Mouse (Mus musculus) kidney, embryonic 15.5 days (tissue): ENCODE measurements around the gene Sptbn1. TPM values are rescaled to one million over a fixed set of nuclear protein-coding genes. Genes with fewer than 3 reads are reported as not detected.

Source experiments
- ATAC-seq: fragments of 200-750 bp; cut with Nextera tagmentation; replicated peaks from 2 replicates; pipeline ENCODE4 v1.8.0; 2017; ENCODE audit warnings: moderate TSS enrichment; ENCODE audit not compliant: low FRiP score
- H3K27ac ChIP-seq: fragments of 300-500 bp; sonication (generic); 2 replicates; pipeline ENCODE4 v1.5.1; 2015; ENCODE audit warnings: mild to moderate bottlenecking, inconsistent platforms
- H3K27me3 ChIP-seq: fragments of 300-500 bp; sonication (generic); 2 replicates; pipeline ENCODE4 v1.6.1; 2015; ENCODE audit warnings: inconsistent platforms
- H3K36me3 ChIP-seq: fragments of 300-500 bp; sonication (generic); 2 replicates; pipeline ENCODE4 v1.6.1; 2015; ENCODE audit warnings: inconsistent platforms
- H3K4me1 ChIP-seq: fragments of 300-500 bp; sonication (generic); 2 replicates; pipeline ENCODE4 v1.6.1; 2015; ENCODE audit warnings: inconsistent platforms
- H3K4me2 ChIP-seq: fragments of 300-500 bp; sonication (generic); 2 replicates; pipeline ENCODE4 v1.6.1; 2015; ENCODE audit warnings: moderate library complexity, mild to moderate bottlenecking, inconsistent platforms
- H3K4me3 ChIP-seq: fragments of 300-500 bp; sonication (generic); replicated peaks from 2 replicates; pipeline ENCODE4 v1.5.1; 2015; ENCODE audit warnings: mild to moderate bottlenecking, inconsistent platforms
- H3K9ac ChIP-seq: fragments of 300-500 bp; sonication (generic); 2 replicates; pipeline ENCODE4 v1.6.1; 2015; ENCODE audit warnings: mild to moderate bottlenecking, inconsistent platforms
- H3K9me3 ChIP-seq: fragments of 300-500 bp; sonication (generic); replicated peaks from 2 replicates; pipeline ENCODE4 v1.6.1; 2016; ENCODE audit warnings: inconsistent platforms
- WGBS: fragments of 180-500 bp; shearing (Covaris S2); methylation state at CpG from one replicate; pipeline ENCODE4 v1.1.7; 2015; ENCODE audit warnings: mixed read lengths; 5-methylcytosine and 5-hydroxymethylcytosine counted together
- polyA plus RNA-seq: library from polyadenylated mRNA; unstranded; fragments of >200 nt; fragmentation: Nextera tagmentation; extraction: Ambion mirVana; gene quantifications from 2 replicates; pipeline ENCODE4 v1.2.1, GENCODE M21; 2015

Gene Sptbn1
- 114 and 119 TPM in 2 replicates for polyA plus RNA-seq

DNA sequence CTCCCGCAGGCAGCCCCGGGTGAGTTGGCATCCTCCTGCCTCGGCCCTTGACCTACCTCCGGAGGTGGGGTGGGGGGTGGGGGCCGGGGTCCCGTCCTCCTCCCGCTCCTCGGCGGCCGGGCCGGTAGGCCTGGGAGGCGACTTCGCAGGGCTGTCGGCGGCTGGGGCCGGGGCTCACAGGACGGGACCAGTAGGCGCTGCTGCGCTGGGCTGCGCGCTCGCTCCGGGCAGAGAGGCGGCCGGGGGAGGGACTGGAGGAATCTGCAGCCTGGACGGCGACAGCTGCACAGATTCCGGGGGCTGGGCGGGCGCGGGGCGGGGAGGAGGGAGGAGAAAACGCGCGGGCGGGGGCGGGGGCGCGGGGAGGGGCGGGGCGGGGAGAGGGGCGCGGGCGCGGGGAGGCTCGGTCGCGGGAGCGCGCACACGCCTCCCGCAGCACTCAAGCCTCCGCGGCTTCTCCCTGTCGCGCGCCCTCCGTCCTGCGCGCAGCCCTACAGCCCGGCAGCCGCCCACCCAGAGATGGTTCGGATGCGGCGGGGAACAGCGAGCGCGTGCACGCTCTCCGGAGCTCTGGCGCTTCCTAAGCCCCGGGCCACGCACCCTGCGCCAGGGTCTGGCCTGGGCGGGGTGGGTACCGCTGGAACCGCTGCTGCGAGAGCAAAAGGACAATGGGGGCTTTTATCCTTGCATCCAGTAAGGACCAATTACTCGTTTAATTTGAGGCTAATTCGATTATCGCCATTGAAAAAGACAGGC, at the start of gene Sptbn1:
Sptbn1 (minus strand) TSS at position 284 of the 756 bp plus-strand sequence.
- peak within 1 kb of the TSS; percentile 80 for H3K9ac ChIP-seq
- H3K4me2 ChIP-seq: peak within 1 kb of the TSS; percentile 89
- peak; percentile 98 for ATAC-seq
- H3K9me3 ChIP-seq: no peaks in the 10 kb centered on the region
- H3K27ac ChIP-seq: peak within 1 kb of the TSS; percentile 96
- no peaks in the 10 kb centered on the region for H3K27me3 ChIP-seq
- under 1% methylated on average over 51 of the region's 81 CpGs for WGBS
- no peaks in the 10 kb centered on the region for H3K36me3 ChIP-seq
- peak within 1 kb of the TSS; percentile 68 for H3K4me3 ChIP-seq
- peaks cover 25% of the 10 kb centered on the region for H3K4me1 ChIP-seq

DNA sequence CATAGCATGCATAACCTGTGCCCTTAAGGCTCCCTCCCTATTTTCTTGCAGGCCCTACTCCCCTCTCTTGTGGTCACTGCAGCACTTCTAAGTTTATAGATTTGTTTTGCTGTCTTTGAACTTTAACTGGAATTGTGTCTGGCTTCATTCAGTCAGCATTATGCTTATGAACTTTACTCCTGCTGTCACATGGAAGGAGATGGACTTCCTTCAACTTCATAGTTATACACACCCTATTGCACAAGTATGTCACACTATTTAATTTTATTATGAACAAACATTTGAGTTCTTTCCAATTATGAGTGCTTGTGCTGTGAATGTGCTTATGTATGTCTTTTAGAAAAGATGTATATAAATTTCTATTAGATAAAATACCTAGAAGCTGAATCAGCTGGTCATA, 26.3 kb upstream of the Sptbn1 start:
- Histone ChIP-seq H3K27ac (no peak overlapping the region), H3K4me1 (peaks cover 23% of the 10 kb centered on the region), H3K4me2 (no peak overlapping the region), H3K4me3 (no peak overlapping the region), H3K9ac (no peak overlapping the region), H3K27me3 (no peaks in the 10 kb centered on the region), H3K36me3 (no peaks in the 10 kb centered on the region), H3K9me3 (no peaks in the 10 kb centered on the region)
- no peak for ATAC-seq

DNA sequence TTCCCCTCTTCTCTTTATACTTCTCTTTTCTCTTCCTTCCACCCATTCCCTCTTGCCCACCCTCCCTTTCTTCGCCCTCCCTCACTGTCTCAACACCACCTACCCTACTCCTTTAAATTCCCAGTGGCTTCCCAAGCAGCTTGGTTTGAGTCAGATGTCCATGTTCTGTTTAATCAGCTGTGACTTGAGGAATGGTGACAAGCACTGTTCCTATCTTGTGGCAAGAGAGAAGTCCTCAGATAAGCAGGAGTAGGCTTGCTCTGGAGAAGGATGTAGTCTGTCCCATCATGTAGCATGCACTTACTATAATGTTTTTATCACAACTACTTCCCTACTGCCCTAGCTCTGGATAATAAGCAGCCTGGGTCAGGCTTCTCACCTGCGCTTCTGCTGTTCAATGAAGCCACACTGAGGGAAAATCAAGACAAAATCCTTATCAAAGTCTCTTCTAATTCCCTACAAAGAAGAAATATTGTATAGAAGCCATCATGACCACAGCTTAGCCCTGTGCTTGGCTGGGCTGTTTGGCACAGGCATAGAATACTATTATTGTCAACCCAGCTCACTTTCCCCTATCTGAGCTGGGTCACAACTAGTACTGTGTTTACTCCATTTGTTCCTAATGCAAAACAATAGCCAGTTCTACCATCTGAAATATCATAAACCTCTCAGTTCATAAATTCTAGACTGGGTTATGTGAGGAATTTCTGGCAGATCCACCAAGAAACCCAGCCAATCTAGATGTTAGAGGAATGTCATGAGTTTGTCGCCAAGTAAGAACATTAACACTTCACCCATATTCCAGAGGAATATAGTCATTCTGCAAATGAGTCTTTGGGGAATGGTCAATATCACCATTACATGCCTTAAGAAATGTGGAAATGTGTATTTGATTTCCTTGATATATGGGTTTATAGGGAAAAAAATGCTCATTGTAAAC, 24.5 kb upstream of the Sptbn1 start:
- Histone ChIP-seq H3K9me3 (no peaks in the 10 kb centered on the region), H3K27me3 (no peaks in the 10 kb centered on the region), H3K9ac (no peak overlapping the region), H3K27ac (peak overlapping the region; percentile 61), H3K4me3 (no peak overlapping the region), H3K4me2 (no peak overlapping the region), H3K4me1 (peaks cover 23% of the 10 kb centered on the region), H3K36me3 (no peaks in the 10 kb centered on the region)
- WGBS: 91% methylated on average over 3 of the region's 3 CpGs
- no peak for ATAC-seq

DNA sequence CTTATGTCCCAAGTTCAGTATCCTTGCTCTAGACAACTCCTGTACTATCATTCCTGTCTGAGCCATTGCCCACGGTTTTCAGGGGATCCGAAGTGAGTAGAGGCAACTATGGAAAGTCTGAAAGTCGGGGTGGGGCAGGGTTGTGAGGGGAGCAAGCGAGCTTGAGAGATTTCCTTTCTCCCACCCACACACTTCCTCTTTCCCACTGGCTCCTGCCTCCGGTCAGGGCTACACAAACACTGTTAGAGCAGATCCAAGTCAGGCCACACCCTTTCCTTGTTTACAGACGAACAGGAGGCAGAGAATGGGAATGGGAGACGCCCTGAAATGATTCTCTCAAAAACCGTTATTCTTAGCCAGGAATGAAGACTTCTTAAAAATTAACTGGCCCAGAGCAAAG, 23.2 kb upstream of the Sptbn1 start:
- Histone ChIP-seq H3K4me1 (peaks cover 23% of the 10 kb centered on the region), H3K9ac (no peak overlapping the region), H3K9me3 (no peaks in the 10 kb centered on the region), H3K4me2 (peak overlapping the region; percentile 17; the same call in 1 of the 2 replicates), H3K27me3 (no peaks in the 10 kb centered on the region), H3K27ac (peak overlapping the region; percentile 61), H3K4me3 (no peak overlapping the region), H3K36me3 (no peaks in the 10 kb centered on the region)
- peak; percentile 82 for ATAC-seq
- 25% methylated on average over 8 of the region's 8 CpGs for WGBS

DNA sequence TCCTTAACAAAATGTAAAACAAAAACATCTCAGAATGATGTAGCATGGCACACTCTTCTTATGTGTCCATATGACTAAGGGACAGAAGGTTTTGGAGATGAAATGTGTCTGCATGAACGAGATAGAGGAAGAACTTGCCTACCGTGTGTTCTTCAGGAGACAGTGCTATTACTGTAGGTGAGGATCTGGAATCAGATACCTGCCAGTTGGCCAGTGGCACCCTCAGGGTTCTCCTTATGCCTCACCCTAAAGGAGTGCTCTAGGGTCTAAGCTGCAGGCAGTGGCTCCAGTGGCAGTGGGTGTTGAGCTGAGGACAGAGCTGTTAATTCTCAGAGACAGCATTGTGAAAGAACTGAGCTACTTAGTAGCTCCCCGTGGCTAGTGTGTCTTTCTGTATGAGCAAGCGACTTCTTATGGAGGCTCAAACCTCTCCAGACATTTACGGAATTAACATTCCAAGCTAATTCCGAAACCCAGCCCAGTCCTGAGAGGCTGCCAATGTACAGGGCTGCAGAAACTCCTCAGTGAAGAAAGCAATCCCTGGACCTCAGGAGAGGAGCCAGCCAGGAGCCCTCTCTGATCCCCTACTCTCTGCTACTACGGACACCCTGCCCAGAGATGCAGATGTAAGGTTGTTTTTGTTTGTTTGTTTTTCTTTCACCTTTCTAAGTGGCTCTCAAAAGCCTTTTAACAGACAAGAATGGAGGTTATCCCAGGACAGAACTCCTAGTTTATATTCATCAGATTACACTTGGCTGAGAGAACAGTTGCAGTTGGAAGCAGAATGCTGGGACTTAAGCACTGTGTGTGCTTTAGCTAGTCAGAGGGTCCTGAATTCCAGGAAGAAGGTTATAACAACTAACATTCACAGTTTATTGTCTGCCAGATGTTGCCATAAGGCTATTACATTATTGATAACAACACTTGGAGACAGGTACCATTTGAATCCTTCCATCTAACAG, 21.8 kb upstream of the Sptbn1 start:
- Histone ChIP-seq H3K27me3 (no peaks in the 10 kb centered on the region), H3K27ac (peak overlapping the region; percentile 30; the same call in 1 of the 2 replicates), H3K4me2 (no peak overlapping the region), H3K9ac (no peak overlapping the region), H3K4me1 (peaks cover 23% of the 10 kb centered on the region), H3K9me3 (no peaks in the 10 kb centered on the region), H3K36me3 (no peaks in the 10 kb centered on the region), H3K4me3 (no peak overlapping the region)
- WGBS: 74% methylated on average over 7 of the region's 7 CpGs
- no peak for ATAC-seq

DNA sequence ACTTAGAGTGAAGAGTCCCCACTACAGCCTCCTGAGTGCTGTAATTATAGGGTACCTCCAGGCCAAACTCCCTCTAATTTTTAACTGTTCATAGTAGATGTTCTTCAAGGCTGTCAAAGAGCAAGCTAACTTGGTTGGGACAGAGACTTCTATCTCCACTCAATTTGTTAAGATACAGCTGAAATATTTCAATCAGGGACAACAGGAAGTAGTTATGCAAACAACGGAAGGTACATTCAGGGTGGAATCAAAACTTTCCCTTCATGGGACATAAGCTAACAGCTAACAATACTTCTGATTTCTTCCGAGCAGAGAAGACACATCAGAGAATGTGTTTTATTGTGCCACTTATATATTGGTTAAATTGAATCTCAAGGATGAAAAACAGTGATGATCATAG, 20.1 kb upstream of the Sptbn1 start:
- Histone ChIP-seq H3K9me3 (no peaks in the 10 kb centered on the region), H3K4me2 (no peak overlapping the region), H3K27ac (no peak overlapping the region), H3K36me3 (no peaks in the 10 kb centered on the region), H3K4me1 (peaks cover 23% of the 10 kb centered on the region), H3K4me3 (no peak overlapping the region), H3K9ac (no peak overlapping the region), H3K27me3 (no peaks in the 10 kb centered on the region)
- no peak for ATAC-seq
- WGBS: 78% methylated on average over 2 of the region's 2 CpGs

DNA sequence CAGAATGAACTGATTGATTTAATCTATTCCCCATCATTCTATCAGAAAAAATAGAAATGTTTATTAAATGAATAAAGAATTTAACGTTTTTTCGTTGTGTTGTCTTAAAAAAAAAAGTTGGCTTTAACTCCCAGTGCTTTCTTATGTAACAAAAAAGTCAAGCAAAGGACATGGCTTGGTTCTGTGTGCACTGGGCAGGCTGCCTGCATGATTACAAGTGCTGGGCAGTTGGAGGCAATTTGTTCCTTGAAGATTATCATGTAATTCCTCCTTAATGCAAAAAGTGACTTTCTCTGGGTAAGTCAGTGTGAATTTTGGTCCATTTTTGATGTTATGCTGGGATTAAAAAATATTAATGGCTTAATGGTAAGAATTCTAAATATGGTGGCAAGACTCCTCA, 15.7 kb upstream of the Sptbn1 start:
- H3K9ac ChIP-seq: no peak overlapping the region
- H3K36me3 ChIP-seq: no peaks in the 10 kb centered on the region
- peaks cover 7% of the 10 kb centered on the region for H3K4me1 ChIP-seq
- no peaks in the 10 kb centered on the region for H3K27me3 ChIP-seq
- no peak overlapping the region for H3K4me2 ChIP-seq
- ATAC-seq: no peak
- no peak overlapping the region for H3K27ac ChIP-seq
- 55% methylated on average over 2 of the region's 2 CpGs for WGBS
- H3K4me3 ChIP-seq: no peak overlapping the region
- H3K9me3 ChIP-seq: no peaks in the 10 kb centered on the region

DNA sequence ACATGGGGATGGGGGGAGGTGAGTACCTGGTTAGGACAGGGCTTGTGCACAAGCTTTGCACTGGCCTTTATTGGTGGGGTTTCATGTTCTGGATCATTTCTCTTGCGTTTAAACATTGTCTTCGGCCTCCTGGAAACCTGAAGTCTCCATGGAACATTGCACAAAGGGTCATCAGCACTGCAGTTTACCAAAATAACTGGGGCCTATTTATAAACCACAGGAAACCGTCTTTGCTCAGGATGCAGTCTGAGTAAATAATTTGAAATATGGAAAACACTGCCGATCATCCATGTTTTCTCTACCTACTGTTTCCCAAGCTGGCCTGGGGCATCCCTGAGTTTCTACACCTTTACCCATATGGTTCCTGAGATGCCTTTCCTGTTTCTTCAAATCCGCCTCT, 13.1 kb upstream of the Sptbn1 start:
- H3K9ac ChIP-seq: no peak overlapping the region
- H3K27ac ChIP-seq: no peak overlapping the region
- 0 out of 2 replicates have a peak, but pooled peaks have one; percentile 46 for ATAC-seq

DNA sequence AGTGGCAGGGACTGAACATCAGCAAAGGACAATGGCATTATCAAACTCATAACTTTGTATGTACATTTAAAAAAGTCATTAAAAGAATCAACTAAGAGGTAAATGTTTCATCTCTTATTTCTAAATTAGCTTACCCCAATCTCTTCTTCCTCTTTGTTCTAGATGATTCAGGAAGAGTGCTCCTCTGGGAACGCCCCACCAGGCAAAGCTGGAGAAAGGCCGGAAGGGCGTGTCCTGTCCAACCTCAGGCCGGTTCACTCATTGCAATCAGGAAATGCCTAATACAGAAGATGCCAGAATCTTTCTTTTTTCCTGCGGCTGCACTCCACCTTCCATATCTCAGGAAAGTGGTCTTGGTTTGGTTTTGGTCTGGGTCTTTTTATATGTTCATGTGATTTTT, 11.3 kb upstream of the Sptbn1 start:
- no peaks in the 10 kb centered on the region for H3K27me3 ChIP-seq
- no peak overlapping the region for H3K4me2 ChIP-seq
- H3K9ac ChIP-seq: no peak overlapping the region
- H3K9me3 ChIP-seq: no peaks in the 10 kb centered on the region
- H3K4me3 ChIP-seq: no peak overlapping the region
- H3K36me3 ChIP-seq: no peaks in the 10 kb centered on the region
- H3K4me1 ChIP-seq: peaks cover 7% of the 10 kb centered on the region
- ATAC-seq: no peak
- 75% methylated on average over 5 of the region's 5 CpGs for WGBS
- no peak overlapping the region for H3K27ac ChIP-seq

More for the DNA sequence above, 13.1 kb upstream of the Sptbn1 start:
- Histone ChIP-seq H3K4me3 (no peak overlapping the region), H3K9me3 (no peaks in the 10 kb centered on the region), H3K27me3 (no peaks in the 10 kb centered on the region), H3K36me3 (no peaks in the 10 kb centered on the region), H3K4me2 (no peak overlapping the region), H3K4me1 (peaks cover 7% of the 10 kb centered on the region)
- 38% methylated on average over 5 of the region's 5 CpGs for WGBS

DNA sequence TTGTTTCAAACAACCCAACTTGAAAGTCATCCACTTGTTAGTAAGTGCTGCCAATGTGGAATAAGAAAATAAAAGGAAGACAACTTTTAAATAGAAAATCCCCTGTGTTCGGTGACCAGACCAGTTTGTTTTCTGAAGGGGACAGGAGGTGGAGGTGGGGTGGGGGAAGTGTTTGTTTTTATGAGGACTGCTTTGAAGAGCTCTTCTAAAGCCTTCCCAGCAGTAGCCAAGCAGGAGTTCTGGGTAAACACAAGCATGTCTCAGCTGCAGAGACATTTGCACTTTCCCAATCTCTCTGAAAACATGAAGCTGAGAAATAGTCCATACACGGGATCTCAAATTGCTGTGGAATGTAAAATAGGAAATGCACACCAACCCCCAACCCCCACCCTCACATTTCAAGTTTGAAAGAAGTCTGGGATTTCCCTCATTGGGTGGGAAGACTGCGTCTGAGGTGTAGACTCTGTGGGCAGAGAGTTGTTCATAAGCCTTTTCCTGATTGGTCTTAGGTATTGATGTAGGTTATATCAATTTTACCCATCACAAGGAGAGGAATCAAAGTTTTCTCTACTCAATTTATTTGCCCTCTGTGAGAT, 7.6 kb upstream of the Sptbn1 start:
- no peak overlapping the region for H3K4me3 ChIP-seq
- no peaks in the 10 kb centered on the region for H3K36me3 ChIP-seq
- no peaks in the 10 kb centered on the region for H3K9me3 ChIP-seq
- ATAC-seq: no peak
- WGBS: 33% methylated on average over 3 of the region's 3 CpGs
- H3K4me1 ChIP-seq: no peaks in the 10 kb centered on the region; the same call in 1 of the 2 replicates
- H3K9ac ChIP-seq: no peak overlapping the region
- H3K27me3 ChIP-seq: no peaks in the 10 kb centered on the region
- H3K27ac ChIP-seq: no peak overlapping the region
- no peak overlapping the region for H3K4me2 ChIP-seq

DNA sequence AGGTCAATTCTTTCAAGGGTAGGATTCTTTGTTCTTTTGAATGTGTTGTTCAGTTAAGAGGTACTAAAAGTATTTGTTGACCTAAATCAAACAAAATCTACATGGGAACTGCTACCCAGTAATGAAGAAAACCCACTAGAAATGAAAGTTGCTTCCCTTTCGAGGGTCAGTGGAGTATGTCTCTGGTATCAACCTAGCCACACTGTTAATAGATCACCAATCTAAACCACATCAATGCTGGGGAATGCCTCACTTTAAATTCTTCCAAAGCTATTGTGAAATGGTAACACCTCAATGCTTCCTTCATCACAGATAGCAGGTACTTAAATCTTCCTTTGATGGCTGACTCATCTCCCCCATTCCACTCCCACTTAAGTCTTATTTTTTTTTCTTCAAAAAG, 1.5 kb upstream of the Sptbn1 start:
- no peak for ATAC-seq
- Histone ChIP-seq H3K4me2 (peak overlapping the region; percentile 89), H3K9ac (no peak overlapping the region), H3K9me3 (no peaks in the 10 kb centered on the region), H3K4me1 (peaks cover 21% of the 10 kb centered on the region), H3K27ac (no peak overlapping the region), H3K27me3 (no peaks in the 10 kb centered on the region), H3K36me3 (no peaks in the 10 kb centered on the region), H3K4me3 (no peak overlapping the region)
- WGBS: 70% methylated on average over 1 of the region's 1 CpGs
